Mouse (Mus musculus): Measurements from ENCODE around the gene Wdfy3. TPM values are rescaled to one million over a fixed set of nuclear protein-coding genes. Genes with fewer than 3 reads are reported as not detected.

Wdfy3 gene
- polyA plus RNA-seq, 1 experiment from 2014 or later = 29.2 TPM

- no peak overlapping the region for H3K4me2 ChIP-seq (ENCODE audit: low read depth, low read length, severe bottlenecking)
- no peaks in the 10 kb centered on the region for H3K36me3 ChIP-seq (ENCODE audit: control insufficient read depth, insufficient read depth, low read length)
- WGBS = 97% methylated on average over 1 of the region's 1 CpGs
- H3K4me1 ChIP-seq (replicated peaks; ENCODE audit: control insufficient read depth, insufficient read depth, low read length) = peaks cover 3% of the 10 kb centered on the region; the same call in 1 of the 2 replicates
- H3K4me3 ChIP-seq (ENCODE audit: low read depth, low read length) = no peak overlapping the region
- ATAC-seq (replicated peaks; ENCODE audit: low FRiP score) (no peak), DNase-seq (ENCODE audit: low spot score) (no peak)
- no peak overlapping the region for H3K9ac ChIP-seq (ENCODE audit: low read length)
- H3K27me3 ChIP-seq (ENCODE audit: control insufficient read depth, insufficient read depth, low read length) = no peaks in the 10 kb centered on the region
- H3K27ac ChIP-seq (ENCODE audit: low read depth, low read length) = no peak overlapping the region
- no peaks in the 10 kb centered on the region for H3K9me3 ChIP-seq (ENCODE audit: control insufficient read depth, low read length)
Observed at GRCm38 (mm10) chr5:102050677-102051076, 19.0 kb downstream of the Wdfy3 start.

- Histone ChIP-seq H3K36me3 (ENCODE audit: control insufficient read depth, insufficient read depth, low read length) (no peaks in the 10 kb centered on the region), H3K4me2 (ENCODE audit: low read depth, low read length, severe bottlenecking) (no peak overlapping the region), H3K27ac (ENCODE audit: low read depth, low read length) (no peak overlapping the region), H3K9me3 (ENCODE audit: control insufficient read depth, low read length) (no peaks in the 10 kb centered on the region), H3K27me3 (ENCODE audit: control insufficient read depth, insufficient read depth, low read length) (no peaks in the 10 kb centered on the region), H3K4me1 (replicated peaks; ENCODE audit: control insufficient read depth, insufficient read depth, low read length) (no peaks in the 10 kb centered on the region), H3K9ac (ENCODE audit: low read length) (no peak overlapping the region), H3K4me3 (ENCODE audit: low read depth, low read length) (no peak overlapping the region)
- 92% methylated on average over 2 of the region's 2 CpGs for WGBS
- no peak for ATAC-seq (replicated peaks; ENCODE audit: low FRiP score)
- DNase-seq (ENCODE audit: low spot score) = no peak
Observed at GRCm38 (mm10) chr5:102048416-102048815, 21.3 kb downstream of the Wdfy3 start.

- Histone ChIP-seq H3K27me3 (ENCODE audit: control insufficient read depth, insufficient read depth, low read length) (no peaks in the 10 kb centered on the region), H3K4me2 (ENCODE audit: low read depth, low read length, severe bottlenecking) (no peak overlapping the region), H3K9me3 (ENCODE audit: control insufficient read depth, low read length) (no peaks in the 10 kb centered on the region), H3K4me3 (ENCODE audit: low read depth, low read length) (no peak overlapping the region), H3K4me1 (replicated peaks; ENCODE audit: control insufficient read depth, insufficient read depth, low read length) (no peaks in the 10 kb centered on the region), H3K27ac (ENCODE audit: low read depth, low read length) (no peak overlapping the region), H3K36me3 (ENCODE audit: control insufficient read depth, insufficient read depth, low read length) (no peaks in the 10 kb centered on the region), H3K9ac (ENCODE audit: low read length) (no peak overlapping the region)
- WGBS = 90% methylated on average over 8 of the region's 8 CpGs
- DNase-seq (ENCODE audit: low spot score) = no peak
- ATAC-seq (replicated peaks; ENCODE audit: low FRiP score) = no peak
Observed at GRCm38 (mm10) chr5:102046617-102047116, 23.1 kb downstream of the Wdfy3 start.

- Histone ChIP-seq H3K27me3 (ENCODE audit: control insufficient read depth, insufficient read depth, low read length) (no peaks in the 10 kb centered on the region), H3K9ac (ENCODE audit: low read length) (no peak overlapping the region), H3K36me3 (ENCODE audit: control insufficient read depth, insufficient read depth, low read length) (no peaks in the 10 kb centered on the region), H3K4me3 (ENCODE audit: low read depth, low read length) (no peak overlapping the region), H3K9me3 (ENCODE audit: control insufficient read depth, low read length) (no peaks in the 10 kb centered on the region), H3K27ac (ENCODE audit: low read depth, low read length) (no peak overlapping the region), H3K4me2 (ENCODE audit: low read depth, low read length, severe bottlenecking) (no peak overlapping the region), H3K4me1 (replicated peaks; ENCODE audit: control insufficient read depth, insufficient read depth, low read length) (no peaks in the 10 kb centered on the region)
- DNase-seq (ENCODE audit: low spot score) = no peak
- WGBS = 86% methylated on average over 13 of the region's 13 CpGs
- no peak for ATAC-seq (replicated peaks; ENCODE audit: low FRiP score)
Observed at GRCm38 (mm10) chr5:102045636-102046616, 23.8 kb downstream of the Wdfy3 start.

- DNase-seq (ENCODE audit: low spot score) = no peak
- Histone ChIP-seq H3K36me3 (ENCODE audit: control insufficient read depth, insufficient read depth, low read length) (no peaks in the 10 kb centered on the region), H3K27ac (ENCODE audit: low read depth, low read length) (no peak overlapping the region), H3K4me3 (ENCODE audit: low read depth, low read length) (no peak overlapping the region), H3K27me3 (ENCODE audit: control insufficient read depth, insufficient read depth, low read length) (no peaks in the 10 kb centered on the region), H3K4me2 (ENCODE audit: low read depth, low read length, severe bottlenecking) (no peak overlapping the region), H3K9ac (ENCODE audit: low read length) (no peak overlapping the region), H3K4me1 (replicated peaks; ENCODE audit: control insufficient read depth, insufficient read depth, low read length) (no peaks in the 10 kb centered on the region), H3K9me3 (ENCODE audit: control insufficient read depth, low read length) (no peaks in the 10 kb centered on the region)
- 95% methylated on average over 8 of the region's 8 CpGs for WGBS
- no peak for ATAC-seq (replicated peaks; ENCODE audit: low FRiP score)
Observed at GRCm38 (mm10) chr5:102045177-102045576, 24.5 kb downstream of the Wdfy3 start.

GRCm38 (mm10) chr5:102033281-102033680 lies 36.4 kb downstream of the Wdfy3 start:
- Histone ChIP-seq H3K27me3 (ENCODE audit: control insufficient read depth, insufficient read depth, low read length) (no peaks in the 10 kb centered on the region), H3K4me3 (ENCODE audit: low read depth, low read length) (no peak overlapping the region), H3K4me2 (ENCODE audit: low read depth, low read length, severe bottlenecking) (no peak overlapping the region), H3K27ac (ENCODE audit: low read depth, low read length) (no peak overlapping the region), H3K9ac (ENCODE audit: low read length) (no peak overlapping the region), H3K9me3 (ENCODE audit: control insufficient read depth, low read length) (no peaks in the 10 kb centered on the region; the same call in 1 of the 2 replicates), H3K4me1 (replicated peaks; ENCODE audit: control insufficient read depth, insufficient read depth, low read length) (no peaks in the 10 kb centered on the region), H3K36me3 (ENCODE audit: control insufficient read depth, insufficient read depth, low read length) (peaks cover 24% of the 10 kb centered on the region)
- WGBS = 98% methylated on average over 8 of the region's 8 CpGs
- ATAC-seq (replicated peaks; ENCODE audit: low FRiP score) (no peak), DNase-seq (ENCODE audit: low spot score) (no peak)

GRCm38 (mm10) chr5:102032594-102033240 lies 37.0 kb downstream of the Wdfy3 start:
- no peak overlapping the region for H3K9ac ChIP-seq (ENCODE audit: low read length)
- ATAC-seq (replicated peaks; ENCODE audit: low FRiP score) (no peak), DNase-seq (ENCODE audit: low spot score) (no peak)
- no peaks in the 10 kb centered on the region for H3K4me1 ChIP-seq (replicated peaks; ENCODE audit: control insufficient read depth, insufficient read depth, low read length)
- H3K27ac ChIP-seq (ENCODE audit: low read depth, low read length) = no peak overlapping the region
- no peaks in the 10 kb centered on the region for H3K27me3 ChIP-seq (ENCODE audit: control insufficient read depth, insufficient read depth, low read length)
- WGBS = 94% methylated on average over 22 of the region's 22 CpGs
- no peaks in the 10 kb centered on the region; the same call in 1 of the 2 replicates for H3K9me3 ChIP-seq (ENCODE audit: control insufficient read depth, low read length)
- H3K36me3 ChIP-seq (ENCODE audit: control insufficient read depth, insufficient read depth, low read length) = peaks cover 26% of the 10 kb centered on the region
- H3K4me2 ChIP-seq (ENCODE audit: low read depth, low read length, severe bottlenecking) = no peak overlapping the region
- no peak overlapping the region for H3K4me3 ChIP-seq (ENCODE audit: low read depth, low read length)

GRCm38 (mm10) chr5:102032191-102032590 lies 37.5 kb downstream of the Wdfy3 start:
- H3K27ac ChIP-seq (ENCODE audit: low read depth, low read length) = no peak overlapping the region
- no peak for ATAC-seq (replicated peaks; ENCODE audit: low FRiP score)

More at GRCm38 (mm10) chr5:102032191-102032590, 37.5 kb downstream of the Wdfy3 start:
- H3K4me3 ChIP-seq (ENCODE audit: low read depth, low read length) = no peak overlapping the region
- no peak overlapping the region for H3K9ac ChIP-seq (ENCODE audit: low read length)
- no peaks in the 10 kb centered on the region for H3K4me1 ChIP-seq (replicated peaks; ENCODE audit: control insufficient read depth, insufficient read depth, low read length)
- no peak for DNase-seq (ENCODE audit: low spot score)
- 91% methylated on average over 3 of the region's 3 CpGs for WGBS
- no peak overlapping the region for H3K4me2 ChIP-seq (ENCODE audit: low read depth, low read length, severe bottlenecking)
- H3K9me3 ChIP-seq (ENCODE audit: control insufficient read depth, low read length) = no peaks in the 10 kb centered on the region; the same call in 1 of the 2 replicates
- H3K27me3 ChIP-seq (ENCODE audit: control insufficient read depth, insufficient read depth, low read length) = no peaks in the 10 kb centered on the region
- peaks cover 26% of the 10 kb centered on the region for H3K36me3 ChIP-seq (ENCODE audit: control insufficient read depth, insufficient read depth, low read length)
